Mouse (Mus musculus) frontal cortex, postnatal 25 days (tissue): ENCODE results near the gene Cgnl1.

Source experiments
- DNase-seq, 2 experiments: peaks; one replicate each; pipeline ENCODE4 v3.0.0; 2022; ENCODE audit warnings: low spot score in 2 of 2

Cgnl1 gene

DNA sequence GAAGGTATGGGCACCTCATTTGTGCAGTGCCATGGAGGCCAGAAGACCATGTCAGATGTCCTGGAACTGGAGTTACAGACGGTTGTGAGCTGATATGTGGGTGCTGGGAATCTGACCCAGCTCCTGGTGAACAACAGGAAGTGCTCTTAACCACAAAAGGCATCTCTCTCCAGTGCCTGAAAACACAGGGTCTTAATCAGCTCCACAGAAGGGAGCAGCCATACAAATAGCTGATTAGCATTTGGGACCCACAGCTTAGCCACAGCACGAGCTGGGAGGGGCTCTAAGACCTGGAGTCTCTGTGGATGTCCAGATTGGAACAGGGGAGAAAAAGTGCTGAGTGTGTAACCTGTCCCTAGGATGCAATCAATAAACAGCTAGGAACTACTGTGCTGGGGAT, 4.5 kb downstream of the Cgnl1 start:
- no peak for DNase-seq

GRCm38 (mm10) chr9:71766306-71766705, 5.1 kb downstream of the Cgnl1 start:
- DNase-seq, result no peak

- no peak for DNase-seq
These were observed 6.9 kb downstream of the Cgnl1 start for GRCm38 (mm10) chr9:71764551-71764950.

GRCm38 (mm10) chr9:71763273-71763672, 8.1 kb downstream of the Cgnl1 start:
- no peak for DNase-seq

GRCm38 (mm10) chr9:71761663-71762062, 9.7 kb downstream of the Cgnl1 start:
- no peak for DNase-seq

DNA sequence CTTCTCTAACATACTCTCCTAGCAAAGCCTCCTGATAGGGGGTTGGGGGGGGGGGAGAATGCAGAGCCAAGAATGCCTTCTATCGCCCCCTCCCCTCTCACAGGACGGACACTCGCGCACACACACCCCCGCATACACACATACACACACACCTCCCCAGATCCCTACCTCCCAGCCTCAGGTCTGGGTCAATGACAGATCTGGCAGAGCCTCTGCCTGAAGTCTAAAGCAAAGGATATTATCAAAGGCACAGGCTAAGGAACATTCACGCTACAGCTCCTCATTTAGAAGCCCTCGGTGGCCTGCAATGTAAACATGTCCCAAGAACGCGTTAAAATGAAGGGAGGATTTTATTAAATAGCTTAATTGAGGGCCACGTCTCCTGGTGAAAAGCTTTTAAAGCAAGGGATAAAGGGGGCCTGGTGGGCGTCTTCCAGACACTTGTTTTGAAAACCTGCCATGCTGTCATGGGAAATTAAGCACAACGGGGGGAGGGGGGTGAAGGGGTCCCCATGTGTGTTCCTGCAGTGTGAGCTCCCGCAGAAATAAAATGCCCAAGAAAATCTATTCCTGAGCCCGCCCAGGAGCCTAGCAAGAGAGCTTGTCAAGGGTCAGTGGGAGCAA, 10.8 kb downstream of the Cgnl1 start:
- DNase-seq, result no peak

GRCm38 (mm10) chr9:71759893-71760292, 11.5 kb downstream of the Cgnl1 start:
- DNase-seq, result no peak

DNA sequence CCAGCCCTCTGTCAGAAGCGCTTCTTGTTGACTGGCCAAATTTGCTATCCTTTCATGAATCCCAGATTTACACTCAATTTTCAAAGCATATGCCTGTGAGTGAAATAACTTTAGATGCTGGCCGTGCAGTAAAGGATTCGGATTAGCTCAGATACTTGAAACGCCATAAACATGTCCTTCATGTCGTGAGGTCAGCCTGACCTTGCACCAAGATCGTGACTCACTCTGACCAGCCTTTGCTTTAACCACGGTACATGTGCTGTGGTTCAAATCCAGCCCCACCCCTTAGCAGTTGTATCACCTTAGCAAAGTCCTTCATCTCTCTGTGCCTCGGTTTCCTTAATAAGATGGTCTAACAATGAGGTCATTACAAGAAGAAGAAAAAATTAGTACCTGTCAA, 14.0 kb downstream of the Cgnl1 start:
- DNase-seq, result no peak

DNA sequence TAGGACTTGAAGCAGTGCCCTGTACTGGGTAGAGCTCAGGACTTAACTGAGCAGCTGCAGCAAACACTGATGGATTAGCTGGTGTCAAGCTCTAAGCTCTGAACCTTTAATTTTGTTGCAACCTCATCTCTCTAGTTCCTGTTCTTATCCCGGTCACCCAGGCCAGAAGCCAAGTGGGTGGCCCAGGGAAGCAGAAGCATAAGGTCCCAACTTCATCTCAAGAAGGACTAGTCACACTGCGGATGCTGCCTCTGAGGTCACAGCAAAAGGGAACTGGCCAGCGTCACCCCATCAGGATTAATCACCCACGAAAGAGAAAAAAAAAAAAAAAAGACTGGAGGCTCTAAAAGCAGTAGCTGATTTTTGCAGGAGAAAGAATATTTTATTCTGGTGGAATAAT, 14.5 kb downstream of the Cgnl1 start:
- DNase-seq, result no peak

GRCm38 (mm10) chr9:71753981-71754380, 17.4 kb downstream of the Cgnl1 start:
- DNase-seq, result no peak

DNA sequence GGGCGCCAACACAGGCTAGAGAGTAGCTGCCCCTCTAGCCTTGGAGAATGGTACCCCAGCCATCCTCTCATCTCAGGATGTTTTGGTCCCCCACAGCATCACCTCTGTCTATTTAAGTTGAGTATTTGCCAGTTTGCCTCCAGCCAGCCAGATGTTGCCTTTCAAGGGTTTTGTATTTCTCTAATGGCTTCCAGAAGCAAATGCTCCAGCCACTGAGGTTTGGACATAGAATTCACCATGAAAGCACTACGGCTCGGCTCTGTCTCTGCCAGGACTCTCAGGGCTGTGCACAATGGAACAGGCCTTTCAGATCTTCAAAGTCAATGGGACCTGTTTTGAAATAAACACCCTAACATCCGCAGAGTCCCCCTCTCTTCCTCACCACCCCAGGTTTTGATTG, 17.9 kb downstream of the Cgnl1 start:
- DNase-seq, result no peak

- no peak for DNase-seq
These were observed 18.3 kb downstream of the Cgnl1 start for GRCm38 (mm10) chr9:71753117-71753516.

DNA sequence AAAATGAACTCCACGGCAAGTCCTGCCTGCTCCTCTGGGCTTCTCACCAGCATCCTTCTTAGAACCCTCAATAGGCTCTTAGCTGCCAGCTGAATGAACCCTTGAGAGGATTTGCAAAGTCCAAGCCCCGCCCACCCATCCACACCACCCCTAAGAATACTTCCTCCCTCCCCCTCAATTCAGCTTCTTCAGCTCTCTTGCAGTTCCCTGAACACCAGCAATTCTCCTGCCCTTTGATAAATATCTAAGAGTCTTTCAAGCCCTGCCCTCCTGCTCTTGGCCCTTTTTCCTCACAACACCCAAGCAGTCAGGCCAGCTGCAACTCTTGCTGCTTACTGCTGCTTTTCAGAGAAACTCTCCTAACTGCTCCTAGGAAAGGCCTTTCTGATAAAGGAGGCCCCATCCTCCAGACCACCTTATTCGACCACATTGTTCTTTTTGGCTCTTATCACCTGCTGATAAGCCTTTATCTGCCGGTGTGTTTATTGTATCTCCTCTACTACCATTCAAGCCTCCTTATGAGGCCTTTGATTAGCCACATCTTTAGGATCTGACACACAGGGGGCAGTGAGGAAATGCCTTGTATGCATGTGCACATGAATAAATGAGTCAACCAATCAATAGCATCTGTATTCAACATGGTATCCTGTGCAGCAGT, 21.3 kb downstream of the Cgnl1 start:
- DNase-seq, result no peak

DNA sequence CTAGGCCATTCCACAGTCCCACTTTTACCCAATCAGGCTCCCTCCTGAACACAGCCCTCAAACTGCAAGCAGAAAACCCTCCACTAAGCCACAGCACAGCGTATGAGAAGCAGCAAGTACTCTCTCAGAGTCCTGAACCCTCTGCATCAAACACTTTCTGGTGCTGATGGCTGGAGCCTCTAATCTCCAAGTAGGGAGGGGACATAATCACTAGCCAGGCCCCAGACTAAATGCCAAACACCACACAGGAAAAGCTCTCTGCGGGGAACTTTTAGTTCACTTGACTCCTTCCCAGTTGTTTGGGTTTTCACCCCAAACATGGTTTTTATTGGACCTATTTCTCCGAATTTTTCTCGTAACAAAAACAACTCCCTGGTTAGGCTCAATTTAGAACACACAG, 25.0 kb downstream of the Cgnl1 start:
- DNase-seq, result no peak

GRCm38 (mm10) chr9:71738081-71738930, 33.1 kb downstream of the Cgnl1 start:
- DNase-seq, result no peak

- no peak for DNase-seq
These were observed 34.0 kb downstream of the Cgnl1 start for GRCm38 (mm10) chr9:71737257-71738023.

DNA sequence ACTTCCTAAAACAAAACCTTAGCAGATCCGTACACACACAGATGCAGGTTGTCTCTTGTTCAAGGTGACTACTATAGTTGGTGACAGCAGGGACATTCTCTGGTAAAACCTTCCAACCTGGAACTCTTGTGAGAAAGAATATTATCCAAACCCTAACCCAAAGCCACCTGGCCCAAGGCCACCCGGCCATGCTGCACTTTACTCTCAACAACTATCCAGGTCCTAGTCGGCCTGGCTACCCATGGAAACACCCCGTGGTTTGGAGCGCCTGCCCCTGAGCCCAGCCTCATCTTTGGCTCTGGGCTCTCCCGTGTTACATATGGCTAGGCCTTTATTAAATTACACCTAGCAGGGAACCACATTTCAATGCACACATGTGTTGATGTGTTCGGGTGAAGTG, 35.5 kb downstream of the Cgnl1 start:
- no peak for DNase-seq

- no peak for DNase-seq
These were observed 37.8 kb downstream of the Cgnl1 start for GRCm38 (mm10) chr9:71733559-71733958.

DNA sequence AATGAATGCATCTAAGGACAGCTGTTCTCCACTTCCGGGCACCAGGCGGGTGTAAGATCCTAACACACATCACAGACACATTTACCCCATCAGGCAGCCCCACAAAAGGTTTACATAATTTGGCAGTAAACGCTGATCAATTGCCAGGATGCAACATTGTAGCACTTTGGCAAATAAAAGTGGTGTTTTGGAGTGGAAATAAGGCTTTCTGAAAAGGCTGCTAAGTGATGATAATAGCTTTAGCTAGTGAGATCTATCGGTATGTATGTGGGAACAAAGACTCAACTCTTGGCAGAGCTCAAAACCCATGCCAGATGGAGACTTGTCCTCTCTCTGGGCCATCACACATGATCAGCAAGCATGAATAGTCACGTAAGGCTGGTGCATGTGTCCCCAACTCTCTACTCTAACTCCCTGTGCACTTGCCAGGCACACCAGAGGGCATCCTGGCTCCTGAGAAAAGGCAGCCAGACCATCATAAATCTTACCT, 42.5 kb downstream of the Cgnl1 start:
- DNase-seq, result no peak

- no peak for DNase-seq
These were observed 44.2 kb downstream of the Cgnl1 start for GRCm38 (mm10) chr9:71727233-71727632.

DNA sequence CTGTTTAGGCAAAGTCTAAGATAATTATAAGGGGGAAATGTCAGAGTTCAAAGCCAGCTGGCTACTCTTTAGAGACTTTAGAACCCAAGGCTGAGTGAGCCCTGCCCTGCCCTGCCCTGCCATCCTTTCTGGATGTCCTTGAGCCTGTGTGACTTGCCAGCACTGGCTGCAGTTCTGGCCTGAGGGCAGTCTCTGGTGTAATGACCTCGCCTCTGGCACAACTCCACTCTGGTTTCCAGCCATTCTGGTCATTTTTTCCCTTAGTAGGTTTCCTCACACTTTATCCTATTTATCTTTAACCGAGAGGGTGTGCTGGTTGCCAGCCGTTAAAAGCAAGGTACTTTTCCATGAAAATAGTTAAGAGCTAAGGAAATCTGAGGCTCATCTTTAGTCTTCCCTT, 45.3 kb downstream of the Cgnl1 start:
- DNase-seq, result no peak

DNA sequence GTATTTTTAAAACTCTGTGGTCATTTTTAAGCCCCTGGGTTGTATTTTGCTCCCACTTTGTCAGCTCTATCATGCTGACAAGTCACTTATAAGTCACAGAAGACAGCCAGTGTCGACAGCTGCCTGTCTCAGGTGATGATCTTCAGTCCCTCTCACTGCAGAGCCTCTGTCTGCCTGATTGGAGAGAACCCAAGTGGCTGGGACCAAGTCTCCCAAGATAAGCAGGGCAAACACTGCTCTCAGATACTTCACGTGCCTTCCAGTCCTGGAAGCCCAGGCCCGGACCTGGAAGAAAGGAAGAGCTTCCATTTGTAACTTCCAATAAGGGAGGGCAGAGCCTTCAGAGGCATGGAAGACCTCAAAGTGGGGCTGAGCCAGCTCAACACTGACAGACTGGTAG, 49.0 kb downstream of the Cgnl1 start:
- no peak for DNase-seq
